ENCODE assay signal across 15 mouse cellular contexts in the genomic region with DNA sequence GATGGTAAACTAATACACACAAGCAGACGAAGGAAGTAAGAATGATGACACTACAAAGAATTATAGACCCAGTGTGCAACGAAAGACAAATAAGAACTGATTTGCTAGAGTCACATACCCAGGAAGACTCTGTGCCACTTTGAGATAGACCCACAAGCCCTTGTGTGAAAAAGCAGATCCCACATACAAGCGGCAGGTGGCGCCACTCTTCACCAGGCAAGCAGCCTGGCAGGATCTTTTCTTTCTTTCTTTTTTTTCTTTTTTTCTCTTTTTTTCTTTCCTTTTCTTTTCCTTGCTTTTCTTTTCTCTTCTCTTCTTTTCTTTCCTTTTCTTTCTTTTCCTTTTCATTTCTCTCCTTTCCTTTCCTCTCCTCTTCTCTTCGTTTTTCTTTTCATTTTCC. TPM values are rescaled to one million over a fixed set of nuclear protein-coding genes. Genes with fewer than 3 reads are reported as not detected.
DNase-seq lines count a peak whose midpoint lies in the region; ATAC-seq and TF ChIP-seq lines count a peak whose summit lies in the region.
"Had no signal": no experiment of that assay in that cellular context is flagged by ENCODE, and none has a peak within 500 bp of the region (broad histone marks: within the 10 kb centered on the region; RNA-seq: fewer than 3 reads in every experiment).

No protein-coding gene starts in this region.

- H3K27me3 ChIP-seq in heart, adult 2 months (ENCODE audit: control insufficient read depth, insufficient read depth, low read length) = no peaks in the 10 kb centered on the region
- H3K27me3 ChIP-seq in cerebellum, adult 2 months (ENCODE audit: control insufficient read depth, insufficient read depth, low read length) = no peaks in the 10 kb centered on the region
- H3K27me3 ChIP-seq: limb, embryonic 12.5 days had no signal

- TF ChIP-seq CTCF in heart, adult 2 months (IDR thresholded peaks at IDR 0.05) = peak; percentile 43
- peak; percentile 49 for TF ChIP-seq CTCF in lung, adult 2 months (IDR thresholded peaks at IDR 0.05; ENCODE audit: insufficient read depth, low read length)
- TF ChIP-seq CTCF in cerebellum, adult 2 months (IDR thresholded peaks at IDR 0.05; ENCODE audit: borderline replicate concordance, insufficient read depth, low read depth, low read length) = no peak

- DNase-seq in heart, adult 2 months = no peak
- no peak for DNase-seq in heart, postnatal 4 days
- no peak for DNase-seq in lung, adult 2 months
- DNase-seq in lung, postnatal 14 days = no peak
- peak; percentile 68 for DNase-seq in ZHBTc4 (ENCODE audit: low read depth, low spot score)
- DNase-seq in ovary, adult 18-20 months (ENCODE audit: low spot score) = no peak
- DNase-seq in cerebellum, adult 2 months = no peak
- DNase-seq: cerebellum, adult 9-10 months; midbrain, embryonic 14.5 days had no signal

- H3K36me3 ChIP-seq in heart, adult 2 months (ENCODE audit: control insufficient read depth, insufficient read depth, low read length) = no peaks in the 10 kb centered on the region
- H3K36me3 ChIP-seq: G1E; heart, embryonic 10.5 days; limb, embryonic 12.5 days had no signal

- ATAC-seq in megakaryocyte progenitor cell, adult 5-6 weeks (replicated peaks; ENCODE audit: poor library complexity) = peak; percentile 74
- ATAC-seq: forebrain, embryonic 16.5 days had no signal

- no peaks in the 10 kb centered on the region for H3K4me1 ChIP-seq in heart, adult 2 months (ENCODE audit: control insufficient read depth, insufficient read depth, low read length)
- no peaks in the 10 kb centered on the region for H3K4me1 ChIP-seq in lung, adult 2 months (ENCODE audit: control insufficient read depth, insufficient read depth, low read length)
- H3K4me1 ChIP-seq in cerebellum, adult 2 months (ENCODE audit: control insufficient read depth, insufficient read depth, low read length) = no peaks in the 10 kb centered on the region
- H3K4me1 ChIP-seq: heart, embryonic 10.5 days; limb, embryonic 12.5 days had no signal

- H3K9ac ChIP-seq in heart, adult 2 months (ENCODE audit: low read depth, low read length) = no peak overlapping the region
- H3K9ac ChIP-seq: limb, embryonic 12.5 days had no signal

- TF ChIP-seq POLR2A in heart, adult 2 months (IDR thresholded peaks at IDR 0.05; ENCODE audit: insufficient read depth, low read depth, low read length) = no peak
- TF ChIP-seq POLR2A in lung, adult 2 months (IDR thresholded peaks at IDR 0.05; ENCODE audit: borderline replicate concordance, extremely low read depth, low read depth, low read length) = no peak
- TF ChIP-seq POLR2A in cerebellum, adult 2 months (IDR thresholded peaks at IDR 0.05; ENCODE audit: borderline replicate concordance, insufficient read depth, low read length) = no peak

- intact Hi-C loops in heart, adult 2 months (cut with DNase I) = no loop called here

- 35% methylated on average over 5 of the region's 5 CpGs for WGBS in heart, adult 2 months
- 37% methylated on average over 5 of the region's 5 CpGs for WGBS in lung, adult 2 months
- 36% methylated on average over 5 of the region's 5 CpGs for WGBS in cerebellum, adult 2 months

- H3K4me3 ChIP-seq in heart, adult 2 months = no peak overlapping the region
- no peak overlapping the region for H3K4me3 ChIP-seq in lung, adult 2 months (replicated peaks; ENCODE audit: extremely low read depth, low read depth, low read length)
- no peak overlapping the region for H3K4me3 ChIP-seq in cerebellum, adult 2 months (replicated peaks; ENCODE audit: insufficient read depth, low read depth, low read length)
- H3K4me3 ChIP-seq: heart, embryonic 10.5 days; limb, embryonic 12.5 days had no signal

- TF ChIP-seq EP300 in heart, adult 2 months (IDR thresholded peaks at IDR 0.05; ENCODE audit: insufficient read depth, low read depth, low read length) = no peak

- H3K79me2 ChIP-seq in heart, adult 2 months (replicated peaks; ENCODE audit: control insufficient read depth, insufficient read depth, low read length) = no peaks in the 10 kb centered on the region

- no peak overlapping the region for H3K27ac ChIP-seq in heart, adult 2 months
- H3K27ac ChIP-seq in cerebellum, adult 2 months (ENCODE audit: insufficient read depth, low read length) = no peak overlapping the region
- H3K27ac ChIP-seq: heart, embryonic 10.5 days; limb, embryonic 12.5 days had no signal

RNA-seq across cellular contexts. Expression of a gene that starts 32.9 kb away (rescaled TPM):
- not detected for total RNA-seq in heart, adult 2 months (2021)
- not detected in 2 replicates for polyA plus RNA-seq in heart, adult 2 months (2012; rRNA removed)
- total RNA-seq in heart, postnatal 4 days (2021) = not detected
- not detected in 2 replicates for polyA plus RNA-seq in lung, adult 2 months (2012; rRNA removed)
- total RNA-seq in megakaryocyte progenitor cell, adult 5-6 weeks (2015) = not detected in 2 replicates
- total RNA-seq in megakaryocyte progenitor cell, adult 5-6 weeks (2017) = not detected in 2 replicates
- not detected in 2 replicates for polyA plus RNA-seq in cerebellum, adult 2 months (2012; rRNA removed)
- polyA plus RNA-seq: forebrain, embryonic 16.5 days; G1E; heart, embryonic 10.5 days; intestine, embryonic 14.5 days; limb, embryonic 12.5 days; midbrain, embryonic 14.5 days had no signal

RNA-seq across cellular contexts. Expression of a gene that starts 43.0 kb away (rescaled TPM):
- total RNA-seq in heart, adult 2 months (2021) = not detected
- polyA plus RNA-seq in heart, adult 2 months (2012; rRNA removed) = not detected in 2 replicates
- not detected for total RNA-seq in heart, postnatal 4 days (2021)
- polyA plus RNA-seq in lung, adult 2 months (2012; rRNA removed) = not detected in 2 replicates
- not detected in 2 replicates for total RNA-seq in megakaryocyte progenitor cell, adult 5-6 weeks (2015)
- total RNA-seq in megakaryocyte progenitor cell, adult 5-6 weeks (2017) = not detected in 2 replicates
- not detected in 2 replicates for polyA plus RNA-seq in cerebellum, adult 2 months (2012; rRNA removed)
- polyA plus RNA-seq: forebrain, embryonic 16.5 days; G1E; heart, embryonic 10.5 days; intestine, embryonic 14.5 days; limb, embryonic 12.5 days; midbrain, embryonic 14.5 days had no signal
